Mouse (Mus musculus) liver, embryonic 11.5 days (tissue): ENCODE data around the gene Padi4. TPM values are rescaled to one million over a fixed set of nuclear protein-coding genes. Genes with fewer than 3 reads are reported as not detected.
A peak's percentile ranks its signal among the peaks of the same experiment; 100 is the strongest.

Experiments used
- ATAC-seq: fragments of 200-750 bp; cut with Nextera tagmentation; replicated peaks from 2 replicates; pipeline ENCODE4 v1.8.0; 2017; ENCODE audit warnings: moderate number of reproducible peaks, mild to moderate bottlenecking, moderate TSS enrichment, moderate library complexity; ENCODE audit not compliant: low FRiP score
- DNase-seq: peaks from one replicate; pipeline ENCODE4 v3.0.0-alpha.2; 2017; ENCODE audit warnings: low spot score
- H3K27ac ChIP-seq: fragments of 300-500 bp; sonication (generic); 2 replicates; pipeline ENCODE4 v1.5.1; 2014; ENCODE audit warnings: mild to moderate bottlenecking, low read depth, low read length, control low read depth
- H3K27me3 ChIP-seq: fragments of 300-500 bp; sonication (generic); replicated peaks from 2 replicates; pipeline ENCODE4 v1.6.1; 2014; ENCODE audit warnings: low read length, mixed read lengths; ENCODE audit not compliant: control insufficient read depth, insufficient read depth
- H3K36me3 ChIP-seq: fragments of 300-500 bp; sonication (generic); 2 replicates; pipeline ENCODE4 v1.6.1; 2014; ENCODE audit warnings: mild to moderate bottlenecking, low read length, moderate library complexity, mixed read lengths; ENCODE audit not compliant: control insufficient read depth, insufficient read depth
- H3K4me1 ChIP-seq: fragments of 300-500 bp; sonication (generic); replicated peaks from 2 replicates; pipeline ENCODE4 v1.6.1; 2014; ENCODE audit warnings: low read length, mixed read lengths; ENCODE audit not compliant: control insufficient read depth, insufficient read depth
- H3K4me2 ChIP-seq: fragments of 300-500 bp; sonication (generic); 2 replicates; pipeline ENCODE4 v1.6.1; 2014; ENCODE audit warnings: mild to moderate bottlenecking, control low read depth, moderate library complexity
- H3K4me3 ChIP-seq: fragments of 300-500 bp; sonication (generic); 2 replicates; pipeline ENCODE4 v1.5.1; 2014; ENCODE audit warnings: low read depth, low read length, control low read depth
- H3K9ac ChIP-seq: fragments of 300-500 bp; sonication (generic); 2 replicates; pipeline ENCODE4 v1.6.1; 2014; ENCODE audit warnings: low read depth, low read length, control low read depth
- H3K9me3 ChIP-seq: fragments of 300-500 bp; sonication (generic); 2 replicates; pipeline ENCODE4 v1.6.1; 2016; ENCODE audit warnings: low read length, inconsistent platforms, mixed read lengths; ENCODE audit not compliant: control insufficient read depth
- WGBS: fragments of 180-500 bp; shearing (Covaris S2); extraction: QIAGEN DNeasy Blood & Tissue Kit; methylation state at CpG from one replicate; pipeline ENCODE4 v1.1.7; 2014; 5-methylcytosine and 5-hydroxymethylcytosine counted together
- polyA plus RNA-seq: library from polyadenylated mRNA; unstranded; fragments of >200 nt; fragmentation: Nextera tagmentation; extraction: Ambion mirVana; gene quantifications from 2 replicates; pipeline ENCODE4 v1.2.1, GENCODE M21; 2014

Padi4 gene
- polyA plus RNA-seq, 1 experiment from 2014 or later = 0.32 TPM

GRCm38 (mm10) chr4:140763158-140763557 lies 10.9 kb downstream of the Padi4 start:
- Histone ChIP-seq H3K4me3 (no peak overlapping the region), H3K4me2 (no peak overlapping the region), H3K9ac (no peak overlapping the region), H3K4me1 (no peaks in the 10 kb centered on the region; the same call in 1 of the 2 replicates), H3K27me3 (no peaks in the 10 kb centered on the region), H3K36me3 (no peaks in the 10 kb centered on the region), H3K27ac (no peak overlapping the region), H3K9me3 (no peaks in the 10 kb centered on the region)
- WGBS = 12% methylated on average over 9 of the region's 9 CpGs
- no peak; the same call in 1 of the 2 replicates for ATAC-seq
- DNase-seq = peak; percentile 67

- Histone ChIP-seq H3K27ac (no peak overlapping the region), H3K4me3 (no peak overlapping the region), H3K4me2 (no peak overlapping the region), H3K27me3 (no peaks in the 10 kb centered on the region), H3K9ac (no peak overlapping the region), H3K9me3 (no peaks in the 10 kb centered on the region), H3K4me1 (no peaks in the 10 kb centered on the region; the same call in 1 of the 2 replicates), H3K36me3 (no peaks in the 10 kb centered on the region)
- 82% methylated on average over 7 of the region's 7 CpGs for WGBS
- DNase-seq = no peak
- ATAC-seq = no peak
These were observed 12.4 kb downstream of the Padi4 start for GRCm38 (mm10) chr4:140761601-140762000.

GRCm38 (mm10) chr4:140755811-140756210 lies 18.2 kb downstream of the Padi4 start:
- WGBS = 71% methylated on average over 3 of the region's 3 CpGs
- Histone ChIP-seq H3K9me3 (no peaks in the 10 kb centered on the region), H3K9ac (no peak overlapping the region), H3K4me3 (no peak overlapping the region), H3K4me1 (no peaks in the 10 kb centered on the region; the same call in 1 of the 2 replicates), H3K36me3 (no peaks in the 10 kb centered on the region), H3K27me3 (no peaks in the 10 kb centered on the region), H3K27ac (no peak overlapping the region), H3K4me2 (no peak overlapping the region)
- no peak for DNase-seq
- ATAC-seq = no peak

- ATAC-seq (no peak), DNase-seq (no peak)
- Histone ChIP-seq H3K27ac (no peak overlapping the region), H3K27me3 (no peaks in the 10 kb centered on the region), H3K4me1 (no peaks in the 10 kb centered on the region; the same call in 1 of the 2 replicates), H3K9me3 (no peaks in the 10 kb centered on the region), H3K4me3 (no peak overlapping the region), H3K4me2 (no peak overlapping the region), H3K36me3 (no peaks in the 10 kb centered on the region), H3K9ac (no peak overlapping the region)
- 57% methylated on average over 7 of the region's 7 CpGs for WGBS
These were observed 20.7 kb downstream of the Padi4 start for GRCm38 (mm10) chr4:140753366-140753765.

- 10% methylated on average over 19 of the region's 19 CpGs for WGBS
- Histone ChIP-seq H3K4me3 (no peak overlapping the region; the same call in 1 of the 2 replicates), H3K27ac (no peak overlapping the region), H3K4me1 (no peaks in the 10 kb centered on the region), H3K27me3 (peaks cover 11% of the 10 kb centered on the region; the same call in 1 of the 2 replicates), H3K36me3 (no peaks in the 10 kb centered on the region), H3K4me2 (peak overlapping the region; percentile 56), H3K9me3 (no peaks in the 10 kb centered on the region), H3K9ac (no peak overlapping the region)
- no peak; the same call in 1 of the 2 replicates for ATAC-seq
- peak; percentile 44 for DNase-seq
These were observed 23.7 kb downstream of the Padi4 start for GRCm38 (mm10) chr4:140750328-140750727.

GRCm38 (mm10) chr4:140747978-140748377 lies 26.1 kb downstream of the Padi4 start:
- no peaks in the 10 kb centered on the region for H3K4me1 ChIP-seq
- 21% methylated on average over 12 of the region's 12 CpGs for WGBS
- no peak for DNase-seq
- no peak for ATAC-seq
- H3K9me3 ChIP-seq = no peaks in the 10 kb centered on the region
- no peak overlapping the region for H3K9ac ChIP-seq
- no peak overlapping the region for H3K4me3 ChIP-seq
- H3K27me3 ChIP-seq = peaks cover 11% of the 10 kb centered on the region; the same call in 1 of the 2 replicates
- H3K4me2 ChIP-seq = no peak overlapping the region
- no peaks in the 10 kb centered on the region for H3K36me3 ChIP-seq
- no peak overlapping the region for H3K27ac ChIP-seq

GRCm38 (mm10) chr4:140744654-140745053 lies 29.4 kb downstream of the Padi4 start:
- Histone ChIP-seq H3K4me3 (no peak overlapping the region), H3K27ac (no peak overlapping the region), H3K4me2 (no peak overlapping the region), H3K9ac (no peak overlapping the region), H3K27me3 (peaks cover 11% of the 10 kb centered on the region; the same call in 1 of the 2 replicates), H3K36me3 (no peaks in the 10 kb centered on the region), H3K9me3 (no peaks in the 10 kb centered on the region), H3K4me1 (no peaks in the 10 kb centered on the region)
- 14% methylated on average over 3 of the region's 3 CpGs for WGBS
- ATAC-seq (peak; percentile 54; the same call in 1 of the 2 replicates), DNase-seq (no peak)

- WGBS = 24% methylated on average over 4 of the region's 4 CpGs
- H3K4me1 ChIP-seq = no peaks in the 10 kb centered on the region
- H3K4me2 ChIP-seq = no peak overlapping the region
- DNase-seq (no peak), ATAC-seq (no peak)
- peaks cover 10% of the 10 kb centered on the region; the same call in 1 of the 2 replicates for H3K27me3 ChIP-seq
- H3K4me3 ChIP-seq = no peak overlapping the region
- no peaks in the 10 kb centered on the region for H3K9me3 ChIP-seq
- H3K9ac ChIP-seq = no peak overlapping the region
- H3K36me3 ChIP-seq = no peaks in the 10 kb centered on the region
- no peak overlapping the region for H3K27ac ChIP-seq
These were observed 30.9 kb downstream of the Padi4 start for GRCm38 (mm10) chr4:140743086-140743485.

GRCm38 (mm10) chr4:140742543-140742942 lies 31.5 kb downstream of the Padi4 start, which contains the start of gene Padi6:
Gene Padi6, minus strand, starts transcription at chr4:140742643.
- H3K27ac ChIP-seq = no peak within 1 kb of the TSS
- H3K27me3 ChIP-seq = peaks cover 6% of the 10 kb centered on the region; the same call in 1 of the 2 replicates
- no peaks in the 10 kb centered on the region for H3K9me3 ChIP-seq
- ATAC-seq (no peak), DNase-seq (no peak)
- H3K4me2 ChIP-seq = no peak within 1 kb of the TSS
- WGBS = 70% methylated on average over 2 of the region's 2 CpGs
- H3K4me1 ChIP-seq = no peaks in the 10 kb centered on the region
- H3K9ac ChIP-seq = no peak within 1 kb of the TSS
- no peak within 1 kb of the TSS for H3K4me3 ChIP-seq
- no peaks in the 10 kb centered on the region for H3K36me3 ChIP-seq
